Mouse (Mus musculus) gastrocnemius, adult 8-10 months (tissue): ENCODE measurements around the gene Gm10717. TPM values are rescaled to one million over a fixed set of nuclear protein-coding genes. Genes with fewer than 3 reads are reported as not detected.
A peak's percentile ranks its signal among the peaks of the same experiment; 100 is the strongest.
"Not testable (repeated sequence)": the region's sequence is repeated elsewhere in the genome, so short reads cannot be mapped to it uniquely, and the experiment has no call there.

ENCODE experiments used
- DNase-seq, 2 experiments: peaks; one replicate each; pipeline ENCODE4 v3.0.0; 2022; ENCODE audit warnings: low spot score in 2 of 2
- microRNA-seq: library from miRNA; unstranded; fragments of <30 nt; microRNA quantifications from one replicate; pipeline ENCODE4 v1.2.0, GENCODE M21; 2022
- total RNA-seq, 4 experiments: library from RNA; stranded (reverse); gene quantifications; 2 replicates each; pipeline ENCODE4 v1.2.4; 2022

The Gm10717 gene
- total RNA-seq, 4 experiments from 2014 or later = not detected

- DNase-seq = peak; percentile 100
Measured at GRCm38 (mm10) chr9:3023985-3024648, 1.1 kb upstream of the Gm10717 start.

GRCm38 (mm10) chr9:3025653-3026052, 436 bp downstream of the Gm10717 start:
- DNase-seq = peak; percentile 78 to 84

- DNase-seq = not testable (repeated sequence)
Measured at GRCm38 (mm10) chr9:3026136-3026535, 919 bp downstream of the Gm10717 start.

- DNase-seq = not testable (repeated sequence)
Measured at GRCm38 (mm10) chr9:3026741-3027140, 1.5 kb downstream of the Gm10717 start.

GRCm38 (mm10) chr9:3027200-3027599, 2.0 kb downstream of the Gm10717 start:
- not testable (repeated sequence) for DNase-seq

GRCm38 (mm10) chr9:3029276-3030000, 4.2 kb downstream of the Gm10717 start:
- DNase-seq = peak; percentile 60 to 73

GRCm38 (mm10) chr9:3030677-3031318, 5.6 kb downstream of the Gm10717 start:
- DNase-seq = not testable (repeated sequence)

GRCm38 (mm10) chr9:3034299-3034698, 9.1 kb downstream of the Gm10717 start, which contains the start of gene Gm17535:
Gene Gm17535, plus strand, starts transcription at chr9:3034599.
- DNase-seq = not testable (repeated sequence)

- not testable (repeated sequence) for DNase-seq
Measured at GRCm38 (mm10) chr9:3036577-3036976, 11.4 kb downstream of the Gm10717 start, which contains the start of gene Gm10715. Gene Gm10715, plus strand, starts transcription at chr9:3036877.

- not testable (repeated sequence) for DNase-seq
Measured at GRCm38 (mm10) chr9:3038161-3038560, 12.9 kb downstream of the Gm10717 start.

Small RNA genes lying within 50 kb of the gene (microRNA-seq; reads per million reads assigned to microRNA genes)
- not detected for gene Mir101c

Other genes with a start within 250 kb of the Gm10717 start
- gene Gm10722, start 24.5 kb upstream of the Gm10717 start, total RNA-seq = not detected
- gene Gm11168, start 22.1 kb upstream of the Gm10717 start, total RNA-seq = not detected
- gene Gm10721, start 12.3 kb upstream of the Gm10717 start, total RNA-seq = not detected
- gene Gm10720, start 9.8 kb upstream of the Gm10717 start, total RNA-seq = not detected
- gene Gm10719, start 8.0 kb upstream of the Gm10717 start, total RNA-seq = under 1 TPM in 2 of 4 experiments, not detected in 2; 0.51 to 0.61 TPM
- gene Gm10718, start 1.9 kb upstream of the Gm10717 start, total RNA-seq = under 1 TPM in 1 of 4 experiments, not detected in 3; 0.62 TPM
- gene Gm17535, start 9.2 kb downstream of the Gm10717 start, total RNA-seq = not detected
- gene Gm10715, start 11.5 kb downstream of the Gm10717 start, total RNA-seq = not detected